Mouse (Mus musculus) lung, postnatal 0 days (tissue): ENCODE data around the gene Ankrd33b. TPM values are rescaled to one million over a fixed set of nuclear protein-coding genes. Genes with fewer than 3 reads are reported as not detected.
A peak's percentile ranks its signal among the peaks of the same experiment; 100 is the strongest.

Experiments
- ATAC-seq: fragments of 200-750 bp; cut with Nextera tagmentation; 2 replicates; pipeline ENCODE4 v1.8.0; 2017; ENCODE audit warnings: moderate library complexity
- DNase-seq: peaks from one replicate; pipeline ENCODE4 v3.0.0-alpha.2; 2016; ENCODE audit warnings: low spot score
- H3K27ac ChIP-seq: fragments of 300-500 bp; sonication (generic); 2 replicates; pipeline ENCODE4 v1.5.1; 2014; ENCODE audit warnings: antibody characterized with exemption, mild to moderate bottlenecking, low read length, mixed read lengths
- H3K27me3 ChIP-seq: fragments of 300-500 bp; sonication (generic); replicated peaks from 2 replicates; pipeline ENCODE4 v1.6.1; 2014; ENCODE audit warnings: low read length, mixed read lengths; ENCODE audit not compliant: insufficient read depth
- H3K36me3 ChIP-seq: fragments of 300-500 bp; sonication (generic); 2 replicates; pipeline ENCODE4 v1.6.1; 2014; ENCODE audit warnings: low read length, mixed read lengths; ENCODE audit not compliant: insufficient read depth
- H3K4me1 ChIP-seq: fragments of 300-500 bp; sonication (generic); 2 replicates; pipeline ENCODE4 v1.6.1; 2014; ENCODE audit warnings: antibody characterized with exemption, low read depth, low read length, mixed read lengths; ENCODE audit not compliant: insufficient read depth
- H3K4me2 ChIP-seq: fragments of 300-500 bp; sonication (generic); replicated peaks from 2 replicates; pipeline ENCODE4 v1.6.1; 2014; ENCODE audit warnings: low read depth, mild to moderate bottlenecking, low read length, moderate library complexity, mixed read lengths
- H3K4me3 ChIP-seq: fragments of 300-500 bp; sonication (generic); 2 replicates; pipeline ENCODE4 v1.5.1; 2014; ENCODE audit warnings: low read depth, low read length
- H3K9ac ChIP-seq: fragments of 300-500 bp; sonication (generic); replicated peaks from 2 replicates; pipeline ENCODE4 v1.6.1; 2014; ENCODE audit warnings: low read depth, mild to moderate bottlenecking
- H3K9me3 ChIP-seq: fragments of 300-500 bp; sonication (generic); 2 replicates; pipeline ENCODE4 v1.6.1; 2016; ENCODE audit warnings: low read length, mixed read lengths
- CTCF ChIP-seq: IDR thresholded peaks from 2 replicates; pipeline ENCODE4 v1.5.1; 2016; ENCODE audit warnings: antibody characterized with exemption, mild to moderate bottlenecking
- EP300 ChIP-seq: IDR thresholded peaks from 2 replicates; pipeline ENCODE4 v1.6.1; 2016; ENCODE audit warnings: antibody characterized with exemption, mild to moderate bottlenecking, control low read depth
- WGBS: fragments of 180-500 bp; shearing (Covaris S2); extraction: QIAGEN DNeasy Blood & Tissue Kit; methylation state at CpG from one replicate; pipeline ENCODE4 v1.1.7; 2014; 5-methylcytosine and 5-hydroxymethylcytosine counted together
- polyA plus RNA-seq: library from polyadenylated mRNA; unstranded; fragments of >200 nt; fragmentation: Nextera tagmentation; extraction: Ambion mirVana; gene quantifications from 2 replicates; pipeline ENCODE4 v1.2.1, GENCODE M21; 2015

The Ankrd33b gene
- polyA plus RNA-seq, 1 experiment from 2014 or later, result 19.8 TPM

GRCm38 (mm10) chr15:31318158-31318955 lies 49.2 kb downstream of the Ankrd33b start:
- Histone ChIP-seq H3K4me1 (peaks cover 5% of the 10 kb centered on the region; the same call in 1 of the 2 replicates), H3K27me3 (no peaks in the 10 kb centered on the region), H3K27ac (0 out of 2 replicates have a peak overlapping the region, but pooled peaks have one; percentile 10), H3K9ac (no peak overlapping the region), H3K4me2 (no peak overlapping the region), H3K4me3 (no peak overlapping the region), H3K9me3 (no peaks in the 10 kb centered on the region), H3K36me3 (no peaks in the 10 kb centered on the region)
- DNase-seq (peak; percentile 67), ATAC-seq (peak; percentile 71)
- 35% methylated on average over 6 of the region's 6 CpGs for WGBS
- TF ChIP-seq CTCF (no peak), EP300 (no peak)

GRCm38 (mm10) chr15:31317056-31317805 lies 50.3 kb downstream of the Ankrd33b start:
- H3K27ac ChIP-seq, result no peak overlapping the region
- peaks cover 5% of the 10 kb centered on the region; the same call in 1 of the 2 replicates for H3K4me1 ChIP-seq
- no peak overlapping the region for H3K4me2 ChIP-seq
- H3K9ac ChIP-seq, result no peak overlapping the region
- H3K27me3 ChIP-seq, result no peaks in the 10 kb centered on the region
- H3K4me3 ChIP-seq, result no peak overlapping the region
- 75% methylated on average over 3 of the region's 3 CpGs for WGBS
- no peaks in the 10 kb centered on the region for H3K9me3 ChIP-seq
- no peak for TF ChIP-seq EP300
- no peak for TF ChIP-seq CTCF
- DNase-seq, result no peak
- H3K36me3 ChIP-seq, result no peaks in the 10 kb centered on the region
- ATAC-seq, result no peak

DNA sequence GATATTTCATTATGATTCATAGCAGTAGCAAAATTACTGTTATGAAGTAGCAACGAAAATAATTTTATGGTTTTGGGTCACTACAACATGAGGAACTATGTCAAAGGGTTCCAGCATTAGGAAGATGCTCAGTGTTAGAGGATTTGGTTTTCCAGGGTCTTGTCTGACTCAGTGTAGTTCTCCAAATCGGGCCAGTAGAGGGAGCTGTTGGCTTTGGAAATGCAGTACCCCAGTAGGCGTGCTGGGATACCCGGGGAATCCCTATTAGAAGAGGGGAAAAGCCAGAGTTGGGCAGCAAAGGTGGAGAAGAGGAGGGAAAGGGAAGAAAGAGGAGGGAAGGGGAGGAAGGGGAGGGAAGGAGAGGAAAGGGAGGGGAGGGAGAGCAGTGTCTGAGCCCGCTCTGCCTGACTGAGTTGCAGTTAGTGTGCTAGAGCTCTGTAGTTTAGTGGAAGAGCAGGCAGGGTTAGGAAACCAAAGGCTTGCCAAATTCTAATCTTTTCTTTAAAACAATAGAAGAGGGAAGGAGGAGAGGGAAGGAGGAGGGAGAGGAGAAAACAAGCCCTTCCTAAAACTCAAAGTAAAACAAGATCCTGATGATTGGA lies 51.8 kb downstream of the Ankrd33b start:
- ATAC-seq, result peak; percentile 75
- WGBS, result 4% methylated on average over 5 of the region's 5 CpGs

DNA sequence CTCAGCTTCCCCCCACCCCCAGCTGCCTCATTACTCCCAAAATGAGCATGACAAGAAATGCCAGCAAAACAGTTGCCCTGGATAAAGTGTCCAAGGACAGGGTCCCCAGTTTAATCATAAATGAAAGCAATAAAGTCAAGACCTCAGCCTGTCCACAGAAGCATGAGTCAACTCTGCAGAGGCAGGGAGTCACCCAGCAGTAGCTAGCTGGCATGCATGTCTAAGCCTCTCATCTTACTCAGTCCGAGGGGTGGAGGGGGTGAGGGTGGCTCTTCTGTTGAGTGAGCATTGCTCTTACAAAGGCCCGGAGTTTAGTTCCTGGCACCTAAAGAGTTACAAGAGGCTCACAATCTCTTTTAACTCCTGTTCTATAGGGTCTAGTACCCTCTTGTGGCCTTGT lies 55.5 kb downstream of the Ankrd33b start:
- TF ChIP-seq EP300 (no peak), CTCF (no peak)
- no peaks in the 10 kb centered on the region for H3K9me3 ChIP-seq
- H3K36me3 ChIP-seq, result no peaks in the 10 kb centered on the region
- ATAC-seq (no peak), DNase-seq (no peak)
- no peaks in the 10 kb centered on the region for H3K27me3 ChIP-seq
- no peak overlapping the region for H3K27ac ChIP-seq
- no peak overlapping the region for H3K9ac ChIP-seq
- no peak overlapping the region for H3K4me2 ChIP-seq
- WGBS, result 58% methylated on average over 2 of the region's 2 CpGs
- no peaks in the 10 kb centered on the region for H3K4me1 ChIP-seq
- no peak overlapping the region for H3K4me3 ChIP-seq

More for the DNA sequence above, 51.8 kb downstream of the Ankrd33b start:
- H3K27ac ChIP-seq, result no peak overlapping the region
- peaks cover 5% of the 10 kb centered on the region; the same call in 1 of the 2 replicates for H3K4me1 ChIP-seq
- no peak overlapping the region for H3K4me3 ChIP-seq
- no peaks in the 10 kb centered on the region for H3K27me3 ChIP-seq
- TF ChIP-seq EP300, result no peak
- TF ChIP-seq CTCF, result peak; percentile 87
- no peak overlapping the region for H3K4me2 ChIP-seq
- no peaks in the 10 kb centered on the region for H3K36me3 ChIP-seq
- H3K9ac ChIP-seq, result no peak overlapping the region
- peak; percentile 85 for DNase-seq
- no peaks in the 10 kb centered on the region for H3K9me3 ChIP-seq

GRCm38 (mm10) chr15:31309526-31309925 lies 58.0 kb downstream of the Ankrd33b start:
- 65% methylated on average over 15 of the region's 15 CpGs for WGBS
- H3K4me3 ChIP-seq, result no peak overlapping the region
- ATAC-seq, result no peak

GRCm38 (mm10) chr15:31306726-31307125 lies 60.8 kb downstream of the Ankrd33b start:
- Histone ChIP-seq H3K4me2 (no peak overlapping the region), H3K9ac (no peak overlapping the region), H3K27ac (no peak overlapping the region), H3K4me3 (no peak overlapping the region), H3K27me3 (no peaks in the 10 kb centered on the region), H3K36me3 (no peaks in the 10 kb centered on the region), H3K9me3 (no peaks in the 10 kb centered on the region), H3K4me1 (no peaks in the 10 kb centered on the region)
- DNase-seq, result no peak
- WGBS, result 83% methylated on average over 4 of the region's 4 CpGs
- TF ChIP-seq EP300 (no peak), CTCF (no peak)
- no peak for ATAC-seq

More at GRCm38 (mm10) chr15:31309526-31309925, 58.0 kb downstream of the Ankrd33b start:
- no peak overlapping the region for H3K4me2 ChIP-seq
- H3K27me3 ChIP-seq, result no peaks in the 10 kb centered on the region
- H3K27ac ChIP-seq, result no peak overlapping the region
- no peaks in the 10 kb centered on the region for H3K36me3 ChIP-seq
- H3K9me3 ChIP-seq, result no peaks in the 10 kb centered on the region
- TF ChIP-seq CTCF (peak; percentile 58), EP300 (no peak)
- H3K4me1 ChIP-seq, result no peaks in the 10 kb centered on the region
- no peak for DNase-seq
- no peak overlapping the region for H3K9ac ChIP-seq
